Mouse (Mus musculus) liver, postnatal 0 days (tissue): ENCODE data around the gene Nsg1.

Source experiments
- CTCF ChIP-seq: sonication (generic); IDR thresholded peaks from 2 replicates; pipeline ENCODE4 v1.5.1; 2016; ENCODE audit warnings: antibody characterized with exemption, low read depth
- EP300 ChIP-seq: IDR thresholded peaks from 2 replicates; pipeline ENCODE4 v1.6.1; 2016; ENCODE audit warnings: antibody characterized with exemption, low read depth, mild to moderate bottlenecking

DNA sequence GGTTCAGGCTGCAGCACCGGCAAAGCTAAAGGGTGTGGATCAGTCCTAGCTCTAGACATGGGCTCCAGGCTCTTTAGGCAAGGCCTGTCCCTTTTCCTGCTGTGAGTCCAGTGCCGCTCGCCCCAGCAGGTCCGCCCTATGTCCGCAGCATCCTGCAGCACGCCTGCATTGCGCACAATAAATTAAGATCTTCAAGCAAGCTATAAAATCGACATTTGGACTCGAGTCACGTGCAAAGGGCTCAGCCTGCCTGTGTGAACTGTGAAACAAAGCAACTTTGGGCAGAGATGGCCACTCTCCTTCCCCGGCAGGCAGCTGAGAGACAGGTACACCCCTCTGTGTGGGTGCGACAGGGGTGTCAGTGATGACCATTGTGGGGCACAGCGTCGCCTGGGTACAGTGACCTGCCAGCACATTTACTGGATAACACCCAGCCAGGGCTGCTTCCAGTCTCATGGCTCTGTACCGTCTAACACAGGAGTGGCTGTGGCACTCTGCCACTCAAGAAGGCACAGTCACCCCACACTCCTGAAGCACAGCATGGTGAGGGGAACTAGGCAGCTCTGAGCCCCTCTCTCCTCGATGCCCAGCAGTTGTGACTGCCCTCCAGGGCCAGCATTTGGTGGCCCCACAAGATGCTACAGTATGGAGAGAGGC is 14.7 kb upstream of the Nsg1 start:
- no peak for TF ChIP-seq EP300
- TF ChIP-seq CTCF: no peak
